ENCODE assay signal across 20 mouse cellular contexts in genomic region chr17:46060253-46060652, GRCm38 (mm10). TPM values are rescaled to one million over a fixed set of nuclear protein-coding genes. Genes with fewer than 3 reads are reported as not detected.
"Had no signal": no experiment of that assay in that cellular context is flagged by ENCODE, and none has a peak within 500 bp of the region (broad histone marks: within the 10 kb centered on the region; RNA-seq: fewer than 3 reads in every experiment).

No protein-coding gene starts in this region.

- DNase-seq: liver; lung, postnatal 10 days; lung, postnatal 36 days; midbrain, embryonic 14.5 days; right cerebral cortex, adult 18-20 months; right cerebral cortex, postnatal 14 days; right cerebral cortex, postnatal 4 days; thymus, adult 2 months; thymus, postnatal 14 days; thymus, postnatal 4 days had no signal

- H3K4me2 ChIP-seq: limb, embryonic 13.5 days; liver, embryonic 12.5 days; liver, embryonic 15.5 days; lung, embryonic 15.5 days; midbrain, embryonic 11.5 days had no signal

- ATAC-seq: hindbrain, postnatal 0 days; inflammation-experienced regulatory T-cells, adult 6 months; intestine, embryonic 16.5 days; liver, embryonic 12.5 days had no signal

- H3K9ac ChIP-seq: limb, embryonic 13.5 days; liver, embryonic 12.5 days; liver, embryonic 15.5 days; lung, embryonic 15.5 days had no signal

- H3K4me3 ChIP-seq: limb, embryonic 10.5 days; limb, embryonic 13.5 days; liver, embryonic 12.5 days; liver, embryonic 15.5 days; lung, embryonic 15.5 days had no signal

- H3K36me3 ChIP-seq: limb, embryonic 10.5 days; limb, embryonic 13.5 days; liver, embryonic 12.5 days; liver, embryonic 15.5 days; lung, embryonic 15.5 days had no signal

- H3K27ac ChIP-seq: hindbrain, postnatal 0 days; limb, embryonic 10.5 days; limb, embryonic 13.5 days; liver, embryonic 12.5 days; liver, embryonic 15.5 days; stomach, postnatal 0 days had no signal

- H3K27me3 ChIP-seq: limb, embryonic 13.5 days; lung, embryonic 15.5 days had no signal

- H3K9me3 ChIP-seq: limb, embryonic 10.5 days; limb, embryonic 13.5 days; liver, embryonic 12.5 days; liver, embryonic 15.5 days; lung, embryonic 15.5 days had no signal

RNA-seq across cellular contexts. Expression of gene Vegfa, which starts 28.1 kb away (rescaled TPM):
- polyA plus RNA-seq: inflammation-experienced regulatory T-cells, adult 6 months had no signal
